Mouse (Mus musculus): ENCODE data around the gene Cstf2. TPM values are rescaled to one million over a fixed set of nuclear protein-coding genes. Genes with fewer than 3 reads are reported as not detected.

Cstf2 gene
- polyA plus RNA-seq (2015; fragmentation: Nextera tagmentation; extraction: Ambion mirVana), result 53.6 and 54.1 TPM in 2 replicates

DNA sequence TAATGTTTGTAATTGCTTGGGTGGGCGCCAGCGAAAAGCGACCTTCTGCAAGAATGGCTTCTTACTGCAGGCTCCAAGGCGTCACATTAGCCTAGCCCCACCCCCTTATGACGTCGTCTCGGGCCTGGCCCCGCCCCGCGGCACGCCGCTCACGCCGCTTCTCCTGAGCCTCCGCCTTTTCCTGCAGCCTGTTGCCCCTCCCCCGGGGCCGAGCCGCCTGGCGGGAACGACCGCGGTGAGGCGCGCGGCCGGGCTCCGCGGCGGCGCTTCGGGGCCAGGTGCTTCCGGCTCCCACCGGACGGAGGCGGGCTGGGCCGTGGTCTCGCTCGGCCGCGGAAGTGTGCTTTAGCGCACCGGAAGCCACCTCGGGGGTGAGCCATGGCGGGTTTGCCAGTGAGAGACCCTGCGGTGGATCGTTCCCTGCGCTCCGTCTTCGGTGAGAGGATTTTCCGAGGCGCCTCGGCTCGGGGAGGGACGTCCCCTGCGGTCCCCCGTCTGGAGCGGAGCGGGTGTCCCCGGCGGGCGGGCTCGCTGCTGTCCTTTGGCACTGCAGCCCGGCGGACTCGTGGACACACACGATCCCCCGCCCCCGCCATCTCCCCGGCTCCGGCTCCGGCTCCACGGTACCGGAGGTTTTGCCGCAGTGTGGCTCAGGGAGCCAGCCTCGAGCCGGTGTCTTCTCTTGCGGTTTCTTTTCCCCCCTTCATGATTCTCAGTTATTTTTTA is at the start of gene Cstf2:
Gene Cstf2, plus strand, starts transcription at position 201 of the 726 bp plus-strand sequence.
- DNase-seq (ENCODE audit: low spot score), result peak; percentile 87

GRCm38 (mm10) chrX:134019005-134019404 is 40.0 kb upstream of the Cstf2 start:
- peak; percentile 66 for DNase-seq (ENCODE audit: low spot score)

- no peak for DNase-seq (ENCODE audit: low spot score)
These were observed 38.3 kb upstream of the Cstf2 start for GRCm38 (mm10) chrX:134020664-134021063.

DNA sequence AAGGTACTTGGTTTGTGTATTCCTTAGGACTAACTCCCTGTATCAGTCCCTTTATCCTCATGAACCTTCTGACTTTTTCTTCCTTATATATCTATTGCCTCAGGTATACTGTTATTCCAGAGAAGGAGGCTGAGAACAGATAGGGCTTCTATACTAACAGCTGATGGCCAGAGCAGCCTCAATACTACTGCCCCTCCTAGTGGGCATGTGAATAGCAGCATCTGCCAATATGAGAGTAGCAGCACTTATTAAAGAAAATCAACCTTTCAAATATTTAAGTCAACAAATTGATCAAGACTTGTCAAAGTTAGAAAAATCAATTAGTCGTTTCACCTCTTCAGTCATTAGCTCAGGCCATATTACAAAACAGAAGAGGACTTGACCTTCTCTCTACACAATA is 10.0 kb upstream of the Cstf2 start:
- DNase-seq (ENCODE audit: low spot score), result no peak

- DNase-seq (ENCODE audit: low spot score), result no peak
These were observed 2.1 kb upstream of the Cstf2 start for GRCm38 (mm10) chrX:134056897-134057296.

DNA sequence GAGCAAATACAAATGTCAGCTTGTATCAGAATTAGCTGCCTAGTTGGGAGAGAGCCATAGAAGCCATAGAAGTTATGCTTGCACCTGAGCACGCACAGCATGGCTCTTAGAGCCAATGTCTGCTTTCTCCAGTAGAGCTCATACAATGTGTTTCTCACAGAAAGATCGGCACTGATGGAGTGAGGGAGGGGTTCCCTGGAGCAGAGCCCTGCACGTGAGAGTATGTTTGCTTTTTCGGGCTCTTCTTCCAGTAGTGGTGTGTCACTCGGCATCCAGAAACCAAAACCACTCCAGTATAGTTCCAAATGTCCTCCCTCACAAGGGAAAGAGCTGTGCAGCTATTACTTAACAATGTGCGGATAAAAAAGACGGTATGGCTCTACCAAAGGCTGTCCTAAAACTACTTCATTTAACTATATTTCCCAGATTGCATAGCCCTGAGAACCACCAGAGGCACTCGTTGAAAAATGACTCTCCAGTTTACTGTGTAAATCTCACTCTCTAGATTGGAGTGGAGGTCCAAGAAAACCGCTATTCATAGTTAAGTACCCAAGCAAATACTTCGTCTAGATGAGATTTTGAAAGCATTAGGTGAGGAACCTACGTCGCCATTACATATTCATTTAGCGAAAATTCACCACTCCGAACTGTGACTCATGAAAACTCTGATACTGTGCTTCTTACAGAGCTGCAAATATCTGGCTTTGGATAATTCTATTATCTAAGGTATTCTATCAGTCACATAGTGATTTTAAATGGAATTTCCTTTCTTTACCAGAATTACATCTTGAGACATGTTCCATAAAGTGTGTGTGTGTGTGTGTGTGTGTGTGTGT is 729 bp upstream of the Cstf2 start:
- no peak for DNase-seq (ENCODE audit: low spot score)

DNA sequence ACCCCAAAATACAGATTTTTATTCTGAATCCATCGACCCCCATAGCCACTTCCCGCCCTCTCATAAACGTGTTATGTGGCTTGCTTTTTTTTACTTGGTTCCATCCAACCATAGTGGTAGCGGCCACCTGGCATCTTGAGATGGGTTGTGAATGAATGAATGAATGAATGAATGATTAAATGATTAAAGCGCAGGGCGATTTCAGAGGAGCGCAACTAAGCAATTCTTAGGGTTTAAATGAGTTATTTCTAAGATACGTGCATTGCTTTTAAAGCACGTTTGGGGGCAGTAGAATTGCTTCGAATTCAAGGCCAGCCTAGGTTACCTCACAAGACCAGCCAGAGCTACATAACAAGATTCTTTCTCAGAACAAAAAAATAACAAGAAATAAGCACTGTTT is 777 bp downstream of the Cstf2 start:
- peak; percentile 34 for DNase-seq (ENCODE audit: low spot score)

DNA sequence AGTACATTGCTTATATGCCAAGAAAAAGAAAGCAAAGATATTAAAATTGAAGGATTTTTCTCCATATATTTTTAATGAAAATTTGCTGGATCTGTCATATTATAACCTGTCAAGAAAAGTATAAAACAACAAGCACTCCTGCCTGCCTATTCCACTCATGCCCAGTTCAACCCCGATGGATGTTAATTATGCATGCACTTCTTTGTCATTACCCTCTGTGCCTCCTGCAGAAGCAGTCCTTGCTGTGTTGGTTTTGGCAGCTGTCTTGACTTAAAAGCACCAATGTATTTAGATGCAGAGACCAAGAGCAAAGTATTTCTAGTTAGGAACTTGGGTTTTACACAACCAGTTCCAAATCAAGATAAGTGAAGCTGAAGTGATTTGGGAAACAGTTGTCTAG is 26.5 kb downstream of the Cstf2 start:
- no peak for DNase-seq (ENCODE audit: low spot score)

GRCm38 (mm10) chrX:134102641-134103040 is 43.7 kb downstream of the Cstf2 start:
- no peak for DNase-seq (ENCODE audit: low spot score)

DNA sequence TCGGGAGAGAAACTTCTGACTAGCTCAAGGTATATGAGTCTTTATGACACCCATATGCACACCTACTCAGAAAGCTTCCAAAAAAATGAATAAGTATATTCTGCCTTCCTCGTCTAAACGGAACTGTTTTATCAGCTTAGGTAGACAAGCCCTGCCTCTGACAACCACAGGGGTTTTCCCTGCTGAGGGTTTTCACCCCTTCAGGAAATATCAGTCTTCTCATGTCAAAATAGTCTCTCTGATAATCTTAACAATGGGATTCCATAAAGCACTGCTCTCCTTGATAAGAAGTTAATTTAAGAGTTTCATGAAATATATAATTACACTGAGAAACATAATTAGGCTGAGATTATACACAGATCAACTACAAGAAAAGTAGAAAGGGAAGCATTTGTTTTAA is 52.8 kb downstream of the Cstf2 start:
- DNase-seq (ENCODE audit: low spot score), result no peak

DNA sequence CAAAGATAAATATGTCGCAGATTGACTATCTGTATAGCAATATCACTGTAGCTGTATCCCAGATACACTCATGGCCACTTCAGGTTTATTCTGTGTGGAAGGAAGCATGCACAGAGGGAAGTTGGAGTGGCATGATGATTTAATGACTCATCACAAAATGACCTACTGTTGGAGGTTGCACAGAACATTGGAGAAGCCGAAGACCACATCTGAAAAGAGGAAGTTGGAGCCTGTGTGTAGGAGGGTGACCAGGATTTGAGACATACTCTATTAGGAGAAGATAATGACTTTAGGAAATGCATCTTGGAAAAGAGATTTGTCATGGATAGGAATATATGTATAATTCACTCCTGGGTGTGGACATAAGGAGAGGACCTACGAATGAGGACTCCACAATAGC is 57.4 kb downstream of the Cstf2 start:
- DNase-seq (ENCODE audit: low spot score), result no peak

DNA sequence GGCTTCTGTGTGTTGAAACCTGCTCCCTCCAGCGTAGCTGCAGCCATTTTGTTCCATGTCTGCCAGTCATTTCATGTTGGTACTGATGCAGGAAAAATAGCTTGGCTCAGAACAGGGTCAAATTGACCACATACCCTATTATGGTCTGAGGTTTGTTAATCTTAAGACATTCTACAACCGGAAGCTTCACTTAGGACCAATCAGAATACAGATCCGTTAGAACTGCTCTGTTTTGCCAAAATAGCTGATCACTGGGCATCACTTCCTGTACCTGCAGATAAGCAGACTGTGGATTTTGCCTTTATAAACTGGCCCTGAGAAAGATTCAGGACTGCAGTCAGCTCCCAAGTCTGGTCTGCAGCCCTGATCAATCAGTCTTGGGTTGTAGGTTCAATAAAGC is 69.6 kb downstream of the Cstf2 start:
- no peak for DNase-seq (ENCODE audit: low spot score)

DNA sequence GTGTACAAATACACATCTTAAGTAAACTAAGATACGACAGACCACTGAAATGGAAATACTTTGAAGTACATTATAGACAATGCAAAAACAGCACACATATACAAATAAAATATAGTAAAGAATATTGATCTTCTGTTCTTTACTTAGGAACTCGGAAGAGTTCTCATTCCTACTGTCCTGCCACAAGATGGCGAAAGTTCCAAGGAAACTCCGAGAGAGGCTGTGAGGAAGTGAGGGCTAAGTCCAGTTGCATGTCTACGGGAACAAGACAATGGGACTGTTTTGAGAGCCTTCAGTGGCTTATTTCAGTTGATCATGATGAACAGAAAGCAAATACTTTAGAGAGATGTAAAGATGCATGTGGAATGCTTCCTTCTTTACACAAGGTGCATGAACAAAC is 73.3 kb downstream of the Cstf2 start:
- no peak for DNase-seq (ENCODE audit: low spot score)

DNA sequence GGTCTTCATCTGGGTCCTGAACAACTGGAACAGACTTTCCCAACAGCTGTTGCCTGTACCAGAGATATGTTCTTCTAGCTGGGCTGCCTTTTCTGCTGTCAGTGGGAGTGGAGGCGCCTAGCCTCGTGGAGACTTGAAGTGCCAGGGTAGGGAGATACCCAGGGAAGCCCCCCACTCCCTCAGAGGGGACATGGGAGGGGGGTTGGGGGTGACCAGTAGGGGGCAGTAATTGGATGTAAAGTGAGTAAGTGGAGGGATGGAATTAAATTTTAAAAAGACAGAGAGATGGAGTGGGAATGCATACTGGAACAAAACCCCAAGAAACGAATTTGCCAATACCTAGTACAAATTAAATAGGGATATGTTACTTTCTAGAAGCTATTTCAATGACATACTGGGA is 74.8 kb downstream of the Cstf2 start:
- peak; percentile 33 for DNase-seq (ENCODE audit: low spot score)

Small RNA genes lying within 50 kb of the gene (microRNA-seq; reads per million reads assigned to microRNA genes)
- gene Mir3112 (ENCODE audit: borderline number of aligned reads), result 1.7 reads per million

Other genes starting within 250 kb of the Cstf2 start
- 1.8 and 2.2 TPM in 2 replicates for gene Tnmd, start 208.2 kb upstream of the Cstf2 start, polyA plus RNA-seq (2015; fragmentation: Nextera tagmentation; extraction: Ambion mirVana)
- gene Tspan6, start 160.8 kb upstream of the Cstf2 start, polyA plus RNA-seq (2015; fragmentation: Nextera tagmentation; extraction: Ambion mirVana), result 44.5 and 45.1 TPM in 2 replicates
- 0.62 and 1.2 TPM in 2 replicates for gene Srpx2, start 150.8 kb upstream of the Cstf2 start, polyA plus RNA-seq (2015; fragmentation: Nextera tagmentation; extraction: Ambion mirVana)
- 0.23 and 0.42 TPM in 2 replicates for gene Sytl4, start 77.4 kb upstream of the Cstf2 start, polyA plus RNA-seq (2015; fragmentation: Nextera tagmentation; extraction: Ambion mirVana)
- gene Xkrx, start 102.9 kb downstream of the Cstf2 start, polyA plus RNA-seq (2015; fragmentation: Nextera tagmentation; extraction: Ambion mirVana), result 7.0 and 8.0 TPM in 2 replicates
- gene Arl13a, start 128.3 kb downstream of the Cstf2 start, polyA plus RNA-seq (2015; fragmentation: Nextera tagmentation; extraction: Ambion mirVana), result 0.06 TPM in 1 of 2 replicates, not detected in the other
- gene Nox1, start 162.8 kb downstream of the Cstf2 start, polyA plus RNA-seq (2015; fragmentation: Nextera tagmentation; extraction: Ambion mirVana), result 0.54 and 0.55 TPM in 2 replicates
- 17.6 and 18.1 TPM in 2 replicates for gene Trmt2b, start 217.8 kb downstream of the Cstf2 start, polyA plus RNA-seq (2015; fragmentation: Nextera tagmentation; extraction: Ambion mirVana)
- gene Tmem35a, start 236.0 kb downstream of the Cstf2 start, polyA plus RNA-seq (2015; fragmentation: Nextera tagmentation; extraction: Ambion mirVana), result 2.3 and 2.4 TPM in 2 replicates
- 23.7 and 25.8 TPM in 2 replicates for gene Cenpi, start 248.9 kb downstream of the Cstf2 start, polyA plus RNA-seq (2015; fragmentation: Nextera tagmentation; extraction: Ambion mirVana)